Mouse (Mus musculus) thymus, postnatal 25 days (tissue): Measurements from ENCODE around the gene Olfr679.
"Not testable (repeated sequence)": the region's sequence is repeated elsewhere in the genome, so short reads cannot be mapped to it uniquely, and the experiment has no call there.

Experiments
- DNase-seq: peaks from one replicate; pipeline ENCODE4 v3.0.0; 2022

Olfr679 gene

GRCm38 (mm10) chr7:105080905-105081304 lies at the start of gene Olfr679:
TSS of gene Olfr679 (plus strand) at chr7:105081205.
- no peak for DNase-seq

- no peak for DNase-seq
Observed at GRCm38 (mm10) chr7:105032398-105032797, 48.6 kb upstream of the Olfr679 start, which contains the start of gene Olfr676. TSS of gene Olfr676 (plus strand) at chr7:105032698.

- DNase-seq, result not testable (repeated sequence)
Observed at GRCm38 (mm10) chr7:105033836-105034235, 47.2 kb upstream of the Olfr679 start.

- DNase-seq, result no peak
Observed at GRCm38 (mm10) chr7:105058951-105059350, 22.1 kb upstream of the Olfr679 start.

GRCm38 (mm10) chr7:105064175-105064574 lies 16.8 kb upstream of the Olfr679 start, which contains the start of gene Olfr678:
TSS of gene Olfr678 (plus strand) at chr7:105064475.
- no peak for DNase-seq

GRCm38 (mm10) chr7:105092717-105093116 lies 11.7 kb downstream of the Olfr679 start, which contains the start of gene Olfr680-ps1:
TSS of gene Olfr680-ps1 (minus strand) at chr7:105092817.
- DNase-seq, result not testable (repeated sequence)

- no peak for DNase-seq
Observed at GRCm38 (mm10) chr7:105116536-105116935, 35.5 kb downstream of the Olfr679 start, which contains the start of gene Olfr681. TSS of gene Olfr681 (plus strand) at chr7:105116836.
